Mouse (Mus musculus) C2C12 (cell line): ENCODE data around the gene Nedd9. TPM values are rescaled to one million over a fixed set of nuclear protein-coding genes. Genes with fewer than 3 reads are reported as not detected.

Experiments used
- H3K27me3 ChIP-seq: one replicate; pipeline ENCODE4 v1.6.1; 2011; ENCODE audit not compliant: control insufficient read depth, insufficient read depth, insufficient read length
- H3K36me3 ChIP-seq: one replicate; pipeline ENCODE4 v1.6.1; 2011; ENCODE audit not compliant: control insufficient read depth, insufficient read depth
- H3K4me3 ChIP-seq: one replicate; pipeline ENCODE4 v1.5.1; 2011; ENCODE audit warnings: mild to moderate bottlenecking, control low read depth; ENCODE audit not compliant: poor library complexity, insufficient read depth, severe bottlenecking
- H3K79me2 ChIP-seq: one replicate; pipeline ENCODE4 v1.6.1; 2011; ENCODE audit not compliant: control insufficient read depth, insufficient read depth
- H3K79me3 ChIP-seq: one replicate; pipeline ENCODE4 v1.6.1; 2011; ENCODE audit warnings: low read depth, control low read depth
- H3ac ChIP-seq: one replicate; pipeline ENCODE3; 2011; ENCODE audit warnings: low read depth; ENCODE audit not compliant: control insufficient read depth, insufficient read length
- CEBPB ChIP-seq: IDR thresholded peaks from one replicate; pipeline ENCODE4 v1.6.1; 2011; ENCODE audit warnings: low read depth, mild to moderate bottlenecking, control low read depth, moderate library complexity
- CTCF ChIP-seq: IDR thresholded peaks from one replicate; pipeline ENCODE4 v1.5.1; 2011; ENCODE audit not compliant: control insufficient read depth, insufficient read depth, insufficient read length
- FOSL1 ChIP-seq: IDR thresholded peaks from one replicate; pipeline ENCODE4 v1.8.0; 2011; ENCODE audit warnings: mild to moderate bottlenecking, low read length; ENCODE audit not compliant: poor library complexity, insufficient read depth, severe bottlenecking
- MAX ChIP-seq: IDR thresholded peaks from one replicate; pipeline ENCODE4 v1.6.1; 2011; ENCODE audit warnings: mild to moderate bottlenecking, control low read depth
- MYOD1 ChIP-seq: IDR thresholded peaks from one replicate; pipeline ENCODE4 v1.6.1; 2011; ENCODE audit warnings: low read depth; ENCODE audit not compliant: control insufficient read depth, insufficient read length
- MYOG ChIP-seq: IDR thresholded peaks from one replicate; pipeline ENCODE4 v1.6.1; 2011; ENCODE audit not compliant: control insufficient read depth, insufficient read length; ENCODE audit errors: extremely low read depth
- USF1 ChIP-seq: IDR thresholded peaks from one replicate; pipeline ENCODE4 v1.6.1; 2011; ENCODE audit warnings: low read depth, mild to moderate bottlenecking, control low read depth, moderate library complexity
- polyA plus RNA-seq: library from polyadenylated mRNA; unstranded; fragments of >200 nt; fragmentation: generic; extraction: Trizol; gene quantifications from one replicate; pipeline ENCODE4 v1.2.1, GENCODE M21; 2012; ENCODE audit warnings: missing spikeins

Gene Nedd9
- polyA plus RNA-seq, 1 experiment, result 6.7 TPM

DNA sequence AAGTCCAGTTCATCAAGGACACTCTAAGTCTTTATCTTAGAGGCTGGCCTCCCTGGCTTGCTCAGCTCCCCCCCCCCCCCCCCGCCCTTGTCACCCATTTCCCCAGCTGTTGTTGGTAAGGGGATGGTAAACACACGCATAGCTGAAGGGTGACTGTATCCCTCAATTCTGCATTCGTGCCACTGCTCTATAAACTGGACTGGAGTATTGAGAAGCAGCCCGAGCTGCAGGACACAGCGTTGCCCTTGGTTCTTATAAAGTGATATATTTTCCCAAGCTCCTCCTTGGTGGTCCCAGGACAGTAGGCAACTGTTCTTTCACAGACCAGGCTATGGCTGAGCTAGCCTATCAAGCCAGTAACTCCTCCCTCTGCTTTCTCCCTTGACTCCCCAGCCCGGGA lies 85.4 kb downstream of the Nedd9 start:
- Histone ChIP-seq H3K79me3 (no peaks in the 10 kb centered on the region), H3K4me3 (no peak overlapping the region), H3K79me2 (no peaks in the 10 kb centered on the region), H3ac (peak overlapping the region; percentile 16), H3K36me3 (no peaks in the 10 kb centered on the region), H3K27me3 (no peaks in the 10 kb centered on the region)
- TF ChIP-seq CTCF, result no peak
- no peak for TF ChIP-seq FOSL1
- TF ChIP-seq USF1, result no peak
- no peak for TF ChIP-seq MYOG
- TF ChIP-seq MAX, result no peak
- TF ChIP-seq MYOD1, result peak; percentile 83
- no peak for TF ChIP-seq CEBPB

DNA sequence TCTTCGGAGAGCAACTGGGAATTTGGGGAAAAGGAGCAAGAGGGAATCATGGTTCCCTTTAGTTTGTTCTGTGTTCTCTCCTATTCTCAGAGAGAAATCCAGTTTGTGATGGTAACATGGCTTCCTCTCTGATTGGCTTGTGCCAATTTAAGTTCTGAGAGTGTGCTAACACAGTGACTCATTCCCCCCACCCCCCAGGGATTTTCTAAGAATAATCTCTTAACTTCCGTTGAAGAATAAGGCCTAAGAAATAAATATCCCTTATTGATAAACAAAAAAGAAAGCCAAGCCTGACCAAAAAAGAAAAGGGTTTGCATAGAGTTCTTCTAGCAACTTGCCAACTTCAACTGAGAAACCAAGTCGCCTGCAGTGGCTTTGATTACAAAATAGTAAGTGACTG lies 86.9 kb downstream of the Nedd9 start:
- Histone ChIP-seq H3ac (no peak overlapping the region), H3K4me3 (no peak overlapping the region), H3K36me3 (no peaks in the 10 kb centered on the region), H3K79me2 (no peaks in the 10 kb centered on the region), H3K27me3 (no peaks in the 10 kb centered on the region), H3K79me3 (no peaks in the 10 kb centered on the region)
- no peak for TF ChIP-seq CEBPB
- TF ChIP-seq FOSL1, result no peak
- no peak for TF ChIP-seq MYOD1
- no peak for TF ChIP-seq MAX
- no peak for TF ChIP-seq CTCF
- TF ChIP-seq USF1, result no peak
- no peak for TF ChIP-seq MYOG

DNA sequence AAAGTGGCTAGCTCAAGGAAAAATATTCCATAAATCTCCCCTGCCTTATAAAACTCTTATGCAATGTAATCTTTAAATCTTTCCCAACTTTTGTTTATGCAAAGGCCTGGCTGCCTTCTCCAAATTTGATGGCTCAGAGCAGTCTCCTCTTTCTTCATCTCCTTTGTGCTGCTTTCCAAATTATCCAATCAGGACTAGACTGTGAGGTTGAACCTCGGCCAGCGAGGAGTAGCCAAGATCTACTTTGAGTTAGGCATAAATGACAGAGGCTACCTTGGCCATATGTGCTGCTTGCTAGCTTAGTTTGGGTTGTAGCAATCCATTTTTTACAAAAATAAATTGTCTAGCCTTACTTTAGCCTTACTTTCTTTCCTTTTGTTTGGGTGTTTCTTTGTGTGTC lies 95.0 kb downstream of the Nedd9 start:
- Histone ChIP-seq H3K4me3 (no peak overlapping the region), H3K36me3 (no peaks in the 10 kb centered on the region), H3K79me3 (no peaks in the 10 kb centered on the region), H3K27me3 (no peaks in the 10 kb centered on the region), H3ac (no peak overlapping the region), H3K79me2 (no peaks in the 10 kb centered on the region)
- no peak for TF ChIP-seq FOSL1
- no peak for TF ChIP-seq MYOD1
- no peak for TF ChIP-seq CEBPB
- TF ChIP-seq USF1, result no peak
- no peak for TF ChIP-seq MYOG
- TF ChIP-seq CTCF, result no peak

DNA sequence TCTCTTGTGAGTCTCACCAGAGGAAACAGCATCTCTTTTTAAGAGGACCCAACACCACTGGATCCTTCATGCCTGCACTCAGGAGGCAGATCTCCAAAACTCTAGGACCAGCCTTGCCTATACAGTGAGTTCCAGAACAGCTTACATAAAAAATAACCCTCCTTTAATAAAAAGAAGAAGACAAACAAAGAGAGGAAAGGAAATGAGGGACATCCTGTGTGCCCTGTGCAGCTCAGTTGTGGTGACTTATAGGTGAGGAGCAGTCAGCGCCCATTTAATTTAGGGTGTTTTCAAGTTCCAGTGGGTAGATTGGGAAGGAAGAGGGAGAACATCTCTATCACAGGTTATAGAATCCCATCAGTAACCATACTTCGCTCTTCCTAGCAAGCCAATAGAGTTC lies 96.5 kb downstream of the Nedd9 start:
- Histone ChIP-seq H3K79me2 (no peaks in the 10 kb centered on the region), H3K4me3 (no peak overlapping the region), H3K27me3 (no peaks in the 10 kb centered on the region), H3ac (no peak overlapping the region), H3K79me3 (no peaks in the 10 kb centered on the region), H3K36me3 (no peaks in the 10 kb centered on the region)
- TF ChIP-seq FOSL1 (no peak), USF1 (no peak), CTCF (no peak), MAX (no peak), CEBPB (no peak), MYOG (no peak)

DNA sequence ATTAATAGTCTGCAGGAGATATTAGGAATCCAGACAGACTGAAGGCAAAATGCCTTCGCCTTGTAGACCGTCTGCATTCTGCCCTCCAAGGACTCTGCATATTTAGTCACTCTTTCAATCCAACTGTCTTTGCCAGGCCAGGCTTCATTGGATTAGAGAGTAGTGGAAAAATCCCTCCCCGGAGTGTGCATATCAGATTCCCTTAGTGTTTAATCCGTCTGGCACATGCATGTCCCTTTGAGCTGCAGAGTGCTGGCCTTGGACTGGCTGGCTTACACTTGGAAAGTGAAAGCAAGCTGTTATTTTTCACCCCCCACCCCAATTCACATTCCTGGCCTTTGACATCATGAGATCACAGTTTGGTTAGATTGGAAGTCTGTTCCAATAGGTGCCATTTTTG lies 100.6 kb downstream of the Nedd9 start:
- no peak for TF ChIP-seq MAX
- no peak for TF ChIP-seq MYOG
- no peak for TF ChIP-seq CTCF
- TF ChIP-seq MYOD1, result no peak
- no peak for TF ChIP-seq CEBPB
- TF ChIP-seq FOSL1, result no peak
- TF ChIP-seq USF1, result no peak
- H3K79me3 ChIP-seq, result no peaks in the 10 kb centered on the region
- no peaks in the 10 kb centered on the region for H3K27me3 ChIP-seq
- no peak overlapping the region for H3K4me3 ChIP-seq
- H3ac ChIP-seq, result no peak overlapping the region
- H3K79me2 ChIP-seq, result no peaks in the 10 kb centered on the region
- H3K36me3 ChIP-seq, result no peaks in the 10 kb centered on the region

DNA sequence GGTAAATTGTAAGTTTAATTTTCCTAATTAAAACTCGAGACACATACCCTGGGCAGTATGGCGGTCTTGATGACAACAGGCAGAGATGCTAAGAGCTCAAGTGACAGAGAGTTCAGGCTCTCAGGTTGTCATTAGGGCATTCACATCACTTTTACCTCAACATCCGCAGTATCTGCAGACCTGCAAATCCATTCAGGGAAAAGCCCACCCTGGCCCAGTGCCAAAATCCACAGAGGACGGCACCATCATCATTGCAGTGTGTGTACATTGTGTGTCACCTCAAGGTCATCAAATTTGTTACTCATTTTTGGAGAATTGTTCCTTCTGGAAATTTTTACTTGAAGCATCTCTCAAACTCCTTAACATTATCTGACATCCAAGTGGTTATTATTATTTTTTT lies 102.3 kb downstream of the Nedd9 start:
- Histone ChIP-seq H3K27me3 (no peaks in the 10 kb centered on the region), H3K36me3 (no peaks in the 10 kb centered on the region), H3K4me3 (no peak overlapping the region), H3K79me3 (no peaks in the 10 kb centered on the region), H3ac (no peak overlapping the region), H3K79me2 (no peaks in the 10 kb centered on the region)
- TF ChIP-seq CTCF (no peak), CEBPB (no peak), USF1 (no peak), MYOD1 (no peak), MAX (no peak), FOSL1 (no peak), MYOG (no peak)
